Mouse (Mus musculus) C2C12 (cell line): Measurements from ENCODE around the gene H2-Ab1.

Source experiments
- CEBPB ChIP-seq: IDR thresholded peaks from one replicate; pipeline ENCODE4 v1.6.1; 2011; ENCODE audit warnings: low read depth, mild to moderate bottlenecking, control low read depth, moderate library complexity
- CTCF ChIP-seq: IDR thresholded peaks from one replicate; pipeline ENCODE4 v1.5.1; 2011; ENCODE audit not compliant: control insufficient read depth, insufficient read depth, insufficient read length
- FOSL1 ChIP-seq: IDR thresholded peaks from one replicate; pipeline ENCODE4 v1.8.0; 2011; ENCODE audit warnings: mild to moderate bottlenecking, low read length; ENCODE audit not compliant: poor library complexity, insufficient read depth, severe bottlenecking
- MAX ChIP-seq: IDR thresholded peaks from one replicate; pipeline ENCODE4 v1.6.1; 2011; ENCODE audit warnings: mild to moderate bottlenecking, control low read depth

GRCm38 (mm10) chr17:34293533-34293932, 36.0 kb downstream of the H2-Ab1 start:
- TF ChIP-seq CTCF (no peak), CEBPB (no peak), MAX (no peak), FOSL1 (no peak)
